In genomic region chr7:132556575-132556974, GRCm38 (mm10) we compare ENCODE assay signal across 29 mouse cellular contexts. TPM values are rescaled to one million over a fixed set of nuclear protein-coding genes. Genes with fewer than 3 reads are reported as not detected.
A peak's percentile ranks its signal among the peaks of the same experiment; 100 is the strongest.
DNase-seq lines count a peak whose midpoint lies in the region; ATAC-seq and TF ChIP-seq lines count a peak whose summit lies in the region.
"Had no signal": no experiment of that assay in that cellular context is flagged by ENCODE, and none has a peak within 500 bp of the region (broad histone marks: within the 10 kb centered on the region; RNA-seq: fewer than 3 reads in every experiment).

No protein-coding gene starts in this region.

- WGBS in intestine, embryonic 16.5 days = 80% methylated on average over 5 of the region's 5 CpGs
- WGBS in intestine, embryonic 15.5 days = 85% methylated on average over 5 of the region's 5 CpGs

- intact Hi-C loops in gastrocnemius, adult 2 months (cut with DNase I) = loop anchor here (10.0 kb wide), 1 partner anchor 1012 kb away; the partner anchor contains the start of genes Hmx2 and Hmx3
- intact Hi-C loops in gastrocnemius, postnatal 14 days (cut with DNase I; ENCODE audit: low total_unique reads) = no loop called here

- H3K27ac ChIP-seq in gastrocnemius, adult 2 months = peak overlapping the region; percentile 89
- peak overlapping the region; percentile 27; the same call in 1 of the 2 replicates for H3K27ac ChIP-seq in intestine, embryonic 16.5 days (ENCODE audit: low read length)
- no peak overlapping the region for H3K27ac ChIP-seq in intestine, embryonic 15.5 days
- H3K27ac ChIP-seq: forebrain, embryonic 10.5 days; forebrain, embryonic 13.5 days; heart, embryonic 13.5 days; hindbrain, embryonic 12.5 days; hindbrain, embryonic 15.5 days had no signal

- no peaks in the 10 kb centered on the region for H3K9me3 ChIP-seq in intestine, embryonic 16.5 days (ENCODE audit: control insufficient read depth, low read length)
- H3K9me3 ChIP-seq in intestine, embryonic 15.5 days = no peaks in the 10 kb centered on the region
- H3K9me3 ChIP-seq: forebrain, embryonic 10.5 days; forebrain, embryonic 13.5 days; G1E; heart, embryonic 13.5 days; hindbrain, embryonic 12.5 days; hindbrain, embryonic 15.5 days had no signal

- peaks cover 16% of the 10 kb centered on the region for H3K36me3 ChIP-seq in intestine, embryonic 16.5 days (ENCODE audit: control insufficient read depth, insufficient read depth, low read length)
- peaks cover 37% of the 10 kb centered on the region for H3K36me3 ChIP-seq in intestine, embryonic 15.5 days

- no peak overlapping the region for H3K9ac ChIP-seq in intestine, embryonic 16.5 days (ENCODE audit: low read depth, low read length)
- H3K9ac ChIP-seq in intestine, embryonic 15.5 days = no peak overlapping the region
- H3K9ac ChIP-seq: forebrain, embryonic 13.5 days; heart, embryonic 13.5 days; hindbrain, embryonic 12.5 days; hindbrain, embryonic 15.5 days had no signal

- peak; percentile 71 for DNase-seq in gastrocnemius, adult 2 months
- no peak for DNase-seq in gastrocnemius, postnatal 10 days
- peak; percentile 29 for DNase-seq in gastrocnemius, postnatal 14 days
- DNase-seq in urinary bladder, adult 18-20 months (ENCODE audit: low spot score in 2 of 2) = no peak
- DNase-seq: adrenal gland, postnatal 10 days; adrenal gland, postnatal 36 days; B cell, adult 2 months; cerebellum, adult 18-20 months; cerebellum, adult 9-10 months; cerebellum, postnatal 14 days; heart, adult 18-20 months; heart, postnatal 14 days; kidney, adult 18-20 months had no signal

- no peak for TF ChIP-seq CTCF in gastrocnemius, adult 2 months (IDR thresholded peaks at IDR 0.05)

- H3K4me3 ChIP-seq in gastrocnemius, adult 2 months = no peak overlapping the region
- no peak overlapping the region for H3K4me3 ChIP-seq in intestine, embryonic 16.5 days (ENCODE audit: low read length)
- H3K4me3 ChIP-seq in intestine, embryonic 15.5 days (replicated peaks) = no peak overlapping the region
- H3K4me3 ChIP-seq: forebrain, embryonic 10.5 days; forebrain, embryonic 13.5 days; heart, embryonic 13.5 days; hindbrain, embryonic 12.5 days; hindbrain, embryonic 15.5 days had no signal

- no peaks in the 10 kb centered on the region; the same call in 1 of the 2 replicates for H3K4me1 ChIP-seq in intestine, embryonic 16.5 days (ENCODE audit: control insufficient read depth, insufficient read depth, low read length)
- H3K4me1 ChIP-seq in intestine, embryonic 15.5 days (replicated peaks) = no peaks in the 10 kb centered on the region
- H3K4me1 ChIP-seq: forebrain, embryonic 10.5 days; forebrain, embryonic 13.5 days; hindbrain, embryonic 12.5 days; hindbrain, embryonic 15.5 days had no signal

- no peak overlapping the region for H3K4me2 ChIP-seq in intestine, embryonic 16.5 days (ENCODE audit: low read depth, low read length)
- no peak overlapping the region for H3K4me2 ChIP-seq in intestine, embryonic 15.5 days (replicated peaks)
- H3K4me2 ChIP-seq: forebrain, embryonic 13.5 days; heart, embryonic 13.5 days; hindbrain, embryonic 12.5 days; hindbrain, embryonic 15.5 days had no signal

- ATAC-seq in intestine, embryonic 16.5 days = no peak
- ATAC-seq in intestine, embryonic 15.5 days = no peak
- ATAC-seq: forebrain, embryonic 13.5 days; forebrain, embryonic 16.5 days; Patski had no signal

- H3K27me3 ChIP-seq in intestine, embryonic 16.5 days (replicated peaks; ENCODE audit: control insufficient read depth, insufficient read depth, low read length) = no peaks in the 10 kb centered on the region
- no peaks in the 10 kb centered on the region for H3K27me3 ChIP-seq in intestine, embryonic 15.5 days (replicated peaks)
- H3K27me3 ChIP-seq: CH12.LX; forebrain, embryonic 13.5 days; hindbrain, embryonic 12.5 days; hindbrain, embryonic 15.5 days; Patski had no signal

RNA-seq across cellular contexts. Expression of gene Oat, which starts 19.6 kb away (rescaled TPM):
- 100 to 1,000 TPM; 155 to 159 TPM for total RNA-seq in gastrocnemius, adult 2 months (2021)
- 10 to 100 TPM; 84.0 to 92.9 TPM for total RNA-seq in gastrocnemius, postnatal 10 days (2021)
- 1,956 and 2,187 TPM in 2 replicates for polyA plus RNA-seq in intestine, embryonic 16.5 days (2015; fragmentation: Nextera tagmentation; extraction: Ambion mirVana)
- polyA plus RNA-seq in intestine, embryonic 15.5 days (2015; fragmentation: Nextera tagmentation; extraction: Ambion mirVana) = 1,488 and 1,505 TPM in 2 replicates
- total RNA-seq in gastrocnemius, postnatal 14 days (2021) = 100 to 1,000 TPM; 120 to 142 TPM

RNA-seq across cellular contexts. Expression of gene Nkx1-2, which starts 42.9 kb away (rescaled TPM):
- not detected for total RNA-seq in gastrocnemius, adult 2 months (2021)
- not detected for total RNA-seq in gastrocnemius, postnatal 10 days (2021)
- polyA plus RNA-seq in intestine, embryonic 16.5 days (2015; fragmentation: Nextera tagmentation; extraction: Ambion mirVana) = 0.59 and 0.70 TPM in 2 replicates
- polyA plus RNA-seq in intestine, embryonic 15.5 days (2015; fragmentation: Nextera tagmentation; extraction: Ambion mirVana) = 0.75 and 0.82 TPM in 2 replicates
- not detected for total RNA-seq in gastrocnemius, postnatal 14 days (2021)
- total RNA-seq: adrenal gland, adult 18-20 months; adrenal gland, postnatal 36 days; heart, adult 18-20 months; heart, postnatal 14 days; hematopoietic stem cell, adult 5-6 weeks had no signal
- polyA plus RNA-seq: embryonic facial prominence, embryonic 11.5 days; embryonic facial prominence, embryonic 14.5 days; G1E; heart, embryonic 13.5 days; heart, embryonic 16.5 days had no signal

RNA-seq across cellular contexts. Expression of gene Lhpp, which starts 53.9 kb away (rescaled TPM):
- 10 to 100 TPM; 10.8 to 11.1 TPM for total RNA-seq in gastrocnemius, adult 2 months (2021)
- total RNA-seq in gastrocnemius, postnatal 10 days (2021) = 10 to 100 TPM in 1 of 2 experiments, 1 to 10 TPM in 1; 9.6 to 11.7 TPM
- 47.8 and 54.7 TPM in 2 replicates for polyA plus RNA-seq in intestine, embryonic 16.5 days (2015; fragmentation: Nextera tagmentation; extraction: Ambion mirVana)
- polyA plus RNA-seq in intestine, embryonic 15.5 days (2015; fragmentation: Nextera tagmentation; extraction: Ambion mirVana) = 40.4 and 41.5 TPM in 2 replicates
- 10 to 100 TPM; 10.5 to 12.9 TPM for total RNA-seq in gastrocnemius, postnatal 14 days (2021)

Comparison
In these comparisons a context has a peak if more than half of its experiments do, and no peak if none do; other contexts are left out.
1. DNase-seq: peak in gastrocnemius, adult 2 months (single experiment) and gastrocnemius, postnatal 14 days (single experiment); none in gastrocnemius, postnatal 10 days (single experiment) and urinary bladder, adult 18-20 months (0 of 2).